Mouse (Mus musculus) MEL (cell line): ENCODE measurements around the gene Erich6. TPM values are rescaled to one million over a fixed set of nuclear protein-coding genes. Genes with fewer than 3 reads are reported as not detected.

ENCODE experiments used
- DNase-seq: peaks from one replicate; pipeline ENCODE4 v3.0.0; 2011; ENCODE audit warnings: low read depth, low spot score
- H3K27ac ChIP-seq: 2 replicates; pipeline ENCODE4 v1.5.1; 2012; ENCODE audit warnings: low read depth, mild to moderate bottlenecking, control low read depth, low read length, moderate library complexity; ENCODE audit not compliant: control insufficient read depth
- H3K27me3 ChIP-seq, 2 experiments: fragments of 150-350 bp in 1 of 2; sonication (generic) in 1 of 2; 2 replicates each; pipeline ENCODE4 v1.6.1; 2012; ENCODE audit warnings: low read length in 2 of 2, mild to moderate bottlenecking in 2 of 2, improper control_type of control experiment in 1 of 2, moderate library complexity in 1 of 2; ENCODE audit not compliant: insufficient read depth in 2 of 2, control insufficient read depth in 1 of 2
- H3K36me3 ChIP-seq, 2 experiments: 2 replicates each; pipeline ENCODE4 v1.6.1; 2012 to 2014; ENCODE audit warnings: low read length in 2 of 2, improper control_type of control experiment in 1 of 2, inconsistent platforms in 1 of 2, mild to moderate bottlenecking in 1 of 2; ENCODE audit not compliant: insufficient read depth in 2 of 2, control insufficient read depth in 1 of 2
- H3K4me1 ChIP-seq, 2 experiments: fragments of 150-350 bp in 1 of 2; sonication (generic) in 1 of 2; 2 replicates each; pipeline ENCODE4 v1.6.1; 2012; ENCODE audit warnings: low read length in 2 of 2, improper control_type of control experiment in 1 of 2, mild to moderate bottlenecking in 1 of 2; ENCODE audit not compliant: insufficient read depth in 2 of 2, control insufficient read depth in 1 of 2
- H3K4me3 ChIP-seq, 2 experiments: fragments of 150-350 bp in 1 of 2; sonication (generic) in 1 of 2; 2 replicates each; pipeline ENCODE4 v1.5.1; 2012; ENCODE audit warnings: low read depth in 2 of 2, low read length in 2 of 2, mild to moderate bottlenecking in 2 of 2, moderate library complexity in 2 of 2, control low read depth in 1 of 2, improper control_type of control experiment in 1 of 2; ENCODE audit not compliant: control insufficient read depth in 1 of 2, insufficient read depth in 1 of 2
- H3K79me2 ChIP-seq: 2 replicates; pipeline ENCODE4 v1.6.1; 2012; ENCODE audit warnings: mild to moderate bottlenecking, low read length, moderate library complexity; ENCODE audit not compliant: control insufficient read depth, poor library complexity, insufficient read depth
- H3K9ac ChIP-seq: 2 replicates; pipeline ENCODE4 v1.6.1; 2012; ENCODE audit warnings: low read depth, mild to moderate bottlenecking, control low read depth, low read length, moderate library complexity; ENCODE audit not compliant: control insufficient read depth, poor library complexity, severe bottlenecking
- H3K9me3 ChIP-seq: fragments of 150-350 bp; sonication (generic); replicated peaks from 2 replicates; pipeline ENCODE4 v1.6.1; 2012; ENCODE audit warnings: mild to moderate bottlenecking, low read length, improper control_type of control experiment, moderate library complexity; ENCODE audit not compliant: insufficient read depth
- CHD2 ChIP-seq: IDR thresholded peaks from 2 replicates; pipeline ENCODE4 v1.6.1; 2011; ENCODE audit warnings: low read length, improper control_type of control experiment
- CTCF ChIP-seq, 3 experiments: IDR thresholded peaks in 2 of 3; conservative IDR thresholded peaks in 1 of 3; 2 replicates each; pipeline ENCODE4 v1.5.1; 2011 to 2012; ENCODE audit warnings: low read length in 3 of 3, low read depth in 2 of 3, mild to moderate bottlenecking in 2 of 3, improper control_type of control experiment in 1 of 3, inconsistent platforms in 1 of 3, mixed read lengths in 1 of 3, moderate library complexity in 1 of 3; ENCODE audit not compliant: control insufficient read depth in 1 of 3, insufficient read depth in 1 of 3, poor library complexity in 1 of 3, severe bottlenecking in 1 of 3
- E2F4 ChIP-seq: IDR thresholded peaks from 2 replicates; pipeline ENCODE4 v1.6.1; 2011; ENCODE audit warnings: low read depth, low read length, improper control_type of control experiment, borderline replicate concordance
- ETS1 ChIP-seq: IDR thresholded peaks from 2 replicates; pipeline ENCODE4 v1.6.1; 2012; ENCODE audit warnings: low read depth, mild to moderate bottlenecking, inconsistent platforms, low read length, improper control_type of control experiment, moderate library complexity
- GABPA ChIP-seq: IDR thresholded peaks from 2 replicates; pipeline ENCODE4 v1.6.1; 2012; ENCODE audit warnings: low read depth, mild to moderate bottlenecking, inconsistent platforms, low read length, improper control_type of control experiment, moderate library complexity
- HCFC1 ChIP-seq: IDR thresholded peaks from 2 replicates; pipeline ENCODE4 v1.6.1; 2012; ENCODE audit warnings: low read depth, mild to moderate bottlenecking, inconsistent platforms, low read length, improper control_type of control experiment, moderate library complexity
- MAFK ChIP-seq: IDR thresholded peaks from 2 replicates; pipeline ENCODE4 v1.6.1; 2011; ENCODE audit warnings: low read depth, mild to moderate bottlenecking, low read length, improper control_type of control experiment, borderline replicate concordance
- MAX ChIP-seq: IDR thresholded peaks from 2 replicates; pipeline ENCODE4 v1.6.1; 2011; ENCODE audit warnings: low read length, improper control_type of control experiment
- MEF2A ChIP-seq: IDR thresholded peaks from 2 replicates; pipeline ENCODE4 v1.6.1; 2014; ENCODE audit warnings: low read depth, mild to moderate bottlenecking, inconsistent platforms, low read length, improper control_type of control experiment; ENCODE audit not compliant: poor library complexity, insufficient replicate concordance, severe bottlenecking; ENCODE audit errors: extremely low read depth
- MYC ChIP-seq: IDR thresholded peaks from 2 replicates; pipeline ENCODE4 v1.6.1; 2011; ENCODE audit warnings: low read depth, mild to moderate bottlenecking, low read length, improper control_type of control experiment, moderate library complexity
- POLR2A ChIP-seq, 2 experiments: IDR thresholded peaks; 2 replicates each; pipeline ENCODE4 v1.6.1; 2011 to 2012; ENCODE audit warnings: low read length in 2 of 2, mild to moderate bottlenecking in 2 of 2, control low read depth in 1 of 2, improper control_type of control experiment in 1 of 2, low read depth in 1 of 2, moderate library complexity in 1 of 2; ENCODE audit not compliant: control insufficient read depth in 1 of 2, insufficient read depth in 1 of 2, poor library complexity in 1 of 2
- POLR2AphosphoS2 ChIP-seq: IDR thresholded peaks from 2 replicates; pipeline ENCODE4 v1.6.1; 2011; ENCODE audit warnings: low read length, improper control_type of control experiment
- POLR2AphosphoS5 ChIP-seq: IDR thresholded peaks from 2 replicates; pipeline ENCODE4 v1.6.1; 2012; ENCODE audit warnings: low read depth, borderline replicate concordance, mild to moderate bottlenecking, inconsistent platforms, low read length, moderate library complexity, mixed read lengths
- RCOR1 ChIP-seq: IDR thresholded peaks from 2 replicates; pipeline ENCODE4 v1.6.1; 2012; ENCODE audit warnings: low read depth, mild to moderate bottlenecking, inconsistent platforms, low read length, improper control_type of control experiment
- SMC3 ChIP-seq: IDR thresholded peaks from 2 replicates; pipeline ENCODE4 v1.6.1; 2011; ENCODE audit warnings: low read depth, low read length, improper control_type of control experiment
- TAL1 ChIP-seq: IDR thresholded peaks from 2 replicates; pipeline ENCODE4 v1.6.1; 2012; ENCODE audit warnings: mild to moderate bottlenecking, inconsistent platforms, low read length, moderate library complexity, mixed read lengths
- TBP ChIP-seq: IDR thresholded peaks from 2 replicates; pipeline ENCODE4 v1.8.0; 2011; ENCODE audit warnings: low read depth, low read length, improper control_type of control experiment
- TCF12 ChIP-seq: IDR thresholded peaks from 2 replicates; pipeline ENCODE4 v1.6.1; 2014; ENCODE audit warnings: low read depth, mild to moderate bottlenecking, inconsistent platforms, low read length, improper control_type of control experiment, moderate library complexity
- USF2 ChIP-seq, 2 experiments: IDR thresholded peaks; 2 replicates each; pipeline ENCODE4 v1.6.1; 2011 to 2012; ENCODE audit warnings: improper control_type of control experiment in 2 of 2, low read length in 2 of 2, borderline replicate concordance in 1 of 2, inconsistent platforms in 1 of 2, low read depth in 1 of 2, mild to moderate bottlenecking in 1 of 2; ENCODE audit not compliant: insufficient read depth in 1 of 2
- ZMIZ1 ChIP-seq: IDR thresholded peaks from 2 replicates; pipeline ENCODE4 v1.6.1; 2012; ENCODE audit warnings: low read depth, mild to moderate bottlenecking, inconsistent platforms, low read length, improper control_type of control experiment, moderate library complexity
- polyA plus RNA-seq, 2 experiments: library from polyadenylated mRNA; stranded (reverse) in 1 of 2; unstranded in 1 of 2; fragments of >175 nt in 1 of 2; fragments of >200 nt in 1 of 2; gene quantifications; 2 replicates each; pipeline versions ENCODE4 v1.2.1 to v1.2.4; 2012; ENCODE audit warnings: low replicate concordance in 2 of 2, low read depth in 1 of 2; ENCODE audit not compliant: insufficient read length in 2 of 2, insufficient read depth in 1 of 2, missing spikeins in 1 of 2
- total RNA-seq: library from RNA; depleted of rRNA; stranded (reverse); fragments of 300-350 nt; gene quantifications from 2 replicates; pipeline ENCODE4 v1.2.3, GENCODE M21; 2012

Gene Erich6
- total and polyA plus RNA-seq, 3 experiments: 0.08 TPM; not detected in 2

DNA sequence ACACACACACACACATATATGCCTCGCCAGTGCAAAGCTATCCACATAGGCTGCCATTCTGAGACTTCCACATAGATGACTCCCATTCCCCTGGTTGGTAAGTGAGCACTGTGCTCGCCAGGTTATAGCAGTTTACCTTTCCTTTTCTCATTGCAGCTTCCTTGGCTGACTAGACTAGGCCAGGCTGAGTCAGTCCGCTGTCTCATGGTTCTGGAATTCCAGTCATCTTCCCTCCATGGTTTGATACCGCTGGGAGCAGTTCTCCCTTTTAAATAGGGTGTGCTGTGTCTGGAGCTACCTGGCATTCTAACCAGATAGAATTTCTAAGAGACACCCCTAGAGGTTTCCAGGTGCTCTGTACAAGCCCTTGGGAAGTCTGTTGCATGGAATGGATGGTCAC is 9.2 kb upstream of the Erich6 start:
- no peak overlapping the region for H3K9ac ChIP-seq
- no peak for DNase-seq
- no peak overlapping the region for H3K4me3 ChIP-seq
- peaks cover 0 to 3% of the 10 kb centered on the region in 2 experiments; a peak in 2 of 4 replicates for H3K4me1 ChIP-seq
- H3K36me3 ChIP-seq: peaks cover 0 to 2% of the 10 kb centered on the region in 2 experiments; a peak in 2 of 4 replicates
- H3K9me3 ChIP-seq: no peaks in the 10 kb centered on the region
- H3K27me3 ChIP-seq: peaks cover 0 to 1% of the 10 kb centered on the region in 2 experiments; a peak in 2 of 4 replicates
- TF ChIP-seq MAX (no peak), SMC3 (no peak), MAFK (no peak), HCFC1 (no peak), POLR2A (IDR thresholded peaks at IDR 0.05; ENCODE audit: control insufficient read depth in 1 of 2, insufficient read depth in 1 of 2, low read depth in 1 of 2, low read length in 2 of 2, poor library complexity in 1 of 2) (no peak), CTCF (IDR thresholded peaks at IDR 0.05 in 2 of 3, conservative IDR thresholded peaks at IDR 0.05 in 1 of 3; ENCODE audit: control insufficient read depth in 1 of 3, insufficient read depth in 1 of 3, low read depth in 2 of 3, low read length in 3 of 3, poor library complexity in 1 of 3, severe bottlenecking in 1 of 3) (no peak), MEF2A (no peak), E2F4 (no peak), TAL1 (no peak), POLR2AphosphoS2 (no peak), ETS1 (no peak), ZMIZ1 (no peak), TBP (no peak), RCOR1 (no peak)
- H3K27ac ChIP-seq: no peak overlapping the region
- H3K79me2 ChIP-seq: no peaks in the 10 kb centered on the region

DNA sequence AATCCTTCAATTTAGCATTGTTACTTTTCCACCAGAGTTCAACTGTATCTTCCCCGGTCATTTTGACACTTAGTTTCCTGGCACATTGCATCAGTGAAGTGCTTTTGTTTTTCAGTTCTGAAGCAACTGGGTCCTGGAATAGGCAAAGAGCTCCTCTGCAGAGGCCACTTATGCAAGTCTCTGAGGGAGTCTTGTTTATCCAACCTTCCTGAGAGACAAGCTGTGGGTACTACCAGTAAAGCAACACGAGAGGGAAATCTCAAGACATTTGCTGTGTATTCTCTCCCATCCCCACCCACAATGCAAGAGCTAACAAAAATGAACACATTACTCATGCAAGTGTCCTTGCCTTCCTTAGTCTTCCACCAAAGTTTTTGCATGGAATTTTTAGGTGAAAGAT is 5.3 kb downstream of the Erich6 start:
- no peak for DNase-seq
- Histone ChIP-seq H3K27me3 (no peaks in the 10 kb centered on the region; a peak in 1 of 4 replicates), H3K4me1 (peaks cover 0 to 5% of the 10 kb centered on the region in 2 experiments; a peak in 1 of 4 replicates), H3K36me3 (no peaks in the 10 kb centered on the region; a peak in 1 of 4 replicates), H3K9me3 (no peaks in the 10 kb centered on the region), H3K9ac (no peak overlapping the region), H3K4me3 (no peak overlapping the region), H3K27ac (no peak overlapping the region), H3K79me2 (no peaks in the 10 kb centered on the region)
- no peak for TF ChIP-seq POLR2AphosphoS5
- no peak for TF ChIP-seq RCOR1
- no peak for TF ChIP-seq CHD2
- TF ChIP-seq POLR2AphosphoS2: no peak
- TF ChIP-seq USF2 (IDR thresholded peaks at IDR 0.05; ENCODE audit: borderline replicate concordance in 1 of 2, insufficient read depth in 1 of 2, low read depth in 1 of 2, low read length in 2 of 2): no peak
- TF ChIP-seq GABPA: no peak
- TF ChIP-seq TCF12: no peak
- TF ChIP-seq MYC: no peak
